Mouse (Mus musculus) liver, embryonic 14.5 days (tissue): ENCODE measurements around the gene Cnfn. TPM values are rescaled to one million over a fixed set of nuclear protein-coding genes. Genes with fewer than 3 reads are reported as not detected.
A peak's percentile ranks its signal among the peaks of the same experiment; 100 is the strongest.

Experiments
- ATAC-seq: fragments of 200-750 bp; cut with Nextera tagmentation; 2 replicates; pipeline ENCODE4 v1.8.0; 2017; ENCODE audit warnings: moderate number of reproducible peaks, mild to moderate bottlenecking, moderate library complexity; ENCODE audit not compliant: insufficient read depth
- DNase-seq, 3 experiments: peaks; one replicate each; pipeline ENCODE4 v3.0.0-alpha.2; 2012 to 2013; ENCODE audit warnings: low read depth in 3 of 3, low spot score in 3 of 3
- H3K27ac ChIP-seq: fragments of 300-500 bp; sonication (generic); 2 replicates; pipeline ENCODE4 v1.5.1; 2014; ENCODE audit warnings: moderate library complexity, mild to moderate bottlenecking, control low read depth, inconsistent platforms
- H3K27me3 ChIP-seq: fragments of 300-500 bp; sonication (generic); 2 replicates; pipeline ENCODE4 v1.6.1; 2014; ENCODE audit warnings: mild to moderate bottlenecking, low read length, moderate library complexity; ENCODE audit not compliant: control insufficient read depth, insufficient read depth
- H3K36me3 ChIP-seq: fragments of 300-500 bp; sonication (generic); replicated peaks from 2 replicates; pipeline ENCODE4 v1.6.1; 2014; ENCODE audit warnings: low read depth; ENCODE audit not compliant: control insufficient read depth, insufficient read depth
- H3K4me1 ChIP-seq, 2 experiments: fragments of 200-500 bp in 1 of 2; fragments of 300-500 bp in 1 of 2; sonication (generic) in 1 of 2; replicated peaks; 2 replicates each; pipeline ENCODE4 v1.6.1; 2012 to 2014; ENCODE audit warnings: antibody characterized with exemption in 1 of 2, inconsistent platforms in 1 of 2, low read length in 1 of 2; ENCODE audit not compliant: control insufficient read depth in 2 of 2, insufficient read depth in 2 of 2
- H3K4me2 ChIP-seq: fragments of 300-500 bp; sonication (generic); 2 replicates; pipeline ENCODE4 v1.6.1; 2014; ENCODE audit warnings: low read depth, mild to moderate bottlenecking, control low read depth, moderate library complexity
- H3K4me3 ChIP-seq, 2 experiments: fragments of 200-500 bp in 1 of 2; fragments of 300-500 bp in 1 of 2; sonication (generic) in 1 of 2; 2 replicates each; pipeline ENCODE4 v1.5.1; 2012 to 2014; ENCODE audit warnings: low read depth in 2 of 2, low read length in 2 of 2, mild to moderate bottlenecking in 2 of 2, control low read depth in 1 of 2, inconsistent platforms in 1 of 2, moderate library complexity in 1 of 2; ENCODE audit not compliant: insufficient read depth in 1 of 2
- H3K9ac ChIP-seq: fragments of 300-500 bp; sonication (generic); replicated peaks from 2 replicates; pipeline ENCODE4 v1.6.1; 2014; ENCODE audit warnings: mild to moderate bottlenecking, control low read depth, moderate library complexity
- H3K9me3 ChIP-seq: fragments of 300-500 bp; sonication (generic); 2 replicates; pipeline ENCODE4 v1.6.1; 2016; ENCODE audit warnings: low read length, mixed read lengths; ENCODE audit not compliant: control insufficient read depth
- CTCF ChIP-seq: IDR thresholded peaks from 2 replicates; pipeline ENCODE4 v1.5.1; 2016; ENCODE audit warnings: antibody characterized with exemption, low read depth, control low read depth
- EP300 ChIP-seq: IDR thresholded peaks from 2 replicates; pipeline ENCODE4 v1.6.1; 2016; ENCODE audit warnings: antibody characterized with exemption, low read depth
- WGBS: fragments of 180-500 bp; shearing (Covaris S2); extraction: QIAGEN DNeasy Blood & Tissue Kit; methylation state at CpG from one replicate; pipeline ENCODE4 v1.1.7; 2014; ENCODE audit not compliant: insufficient replicate concordance; 5-methylcytosine and 5-hydroxymethylcytosine counted together
- polyA plus RNA-seq, 2 experiments: library from polyadenylated mRNA; depleted of rRNA in 1 of 2; stranded (reverse) in 1 of 2; unstranded in 1 of 2; fragments of >200 nt; fragmentation: Nextera tagmentation in 1 of 2; extraction: Ambion mirVana in 1 of 2; gene quantifications; 2 replicates each; pipeline versions ENCODE4 v1.2.1 to v1.2.3; 2012 to 2014

Gene Cnfn
- polyA plus RNA-seq, 2 experiments, result not detected

- WGBS, result 65% methylated on average over 8 of the region's 8 CpGs
- H3K4me1 ChIP-seq, result peaks cover 23 to 24% of the 10 kb centered on the region in 2 experiments
- no peak for DNase-seq
- ATAC-seq, result no peak
- H3K4me2 ChIP-seq, result no peak overlapping the region
- H3K4me3 ChIP-seq, result no peak overlapping the region
- no peaks in the 10 kb centered on the region for H3K36me3 ChIP-seq
- no peak overlapping the region for H3K27ac ChIP-seq
- TF ChIP-seq CTCF (no peak), EP300 (no peak)
- H3K9ac ChIP-seq, result no peak overlapping the region
- H3K9me3 ChIP-seq, result no peaks in the 10 kb centered on the region
- H3K27me3 ChIP-seq, result no peaks in the 10 kb centered on the region
Observed at GRCm38 (mm10) chr7:25393451-25394210, 24.1 kb upstream of the Cnfn start.

GRCm38 (mm10) chr7:25392851-25393250 is 23.3 kb upstream of the Cnfn start:
- Histone ChIP-seq H3K36me3 (peaks cover 1% of the 10 kb centered on the region; the same call in 1 of the 2 replicates), H3K4me3 (no peak overlapping the region), H3K4me1 (peaks cover 23 to 24% of the 10 kb centered on the region in 2 experiments), H3K27ac (no peak overlapping the region), H3K4me2 (no peak overlapping the region), H3K9ac (no peak overlapping the region), H3K27me3 (no peaks in the 10 kb centered on the region), H3K9me3 (no peaks in the 10 kb centered on the region)
- WGBS, result 65% methylated on average over 7 of the region's 7 CpGs
- DNase-seq (no peak), ATAC-seq (no peak)
- TF ChIP-seq EP300, result no peak
- TF ChIP-seq CTCF, result no peak

GRCm38 (mm10) chr7:25391856-25392453 is 22.4 kb upstream of the Cnfn start:
- Histone ChIP-seq H3K9me3 (no peaks in the 10 kb centered on the region), H3K9ac (no peak overlapping the region), H3K4me2 (no peak overlapping the region), H3K4me1 (peaks cover 23 to 24% of the 10 kb centered on the region in 2 experiments), H3K27me3 (no peaks in the 10 kb centered on the region), H3K4me3 (no peak overlapping the region), H3K27ac (no peak overlapping the region), H3K36me3 (peaks cover 2% of the 10 kb centered on the region; the same call in 1 of the 2 replicates)
- ATAC-seq (no peak), DNase-seq (no peak)
- WGBS, result 53% methylated on average over 2 of the region's 2 CpGs
- no peak for TF ChIP-seq EP300
- no peak for TF ChIP-seq CTCF

GRCm38 (mm10) chr7:25390986-25391385 is 21.5 kb upstream of the Cnfn start:
- WGBS, result 58% methylated on average over 2 of the region's 2 CpGs
- no peaks in the 10 kb centered on the region for H3K9me3 ChIP-seq
- H3K9ac ChIP-seq, result 0 out of 2 replicates have a peak overlapping the region, but pooled peaks have one; percentile 3
- H3K27me3 ChIP-seq, result no peaks in the 10 kb centered on the region
- H3K27ac ChIP-seq, result no peak overlapping the region
- H3K4me2 ChIP-seq, result no peak overlapping the region
- H3K36me3 ChIP-seq, result peaks cover 2% of the 10 kb centered on the region; the same call in 1 of the 2 replicates
- no peak for DNase-seq
- no peak for ATAC-seq
- H3K4me1 ChIP-seq, result peaks cover 30 to 33% of the 10 kb centered on the region in 2 experiments
- no peak overlapping the region for H3K4me3 ChIP-seq
- TF ChIP-seq EP300 (no peak), CTCF (no peak)
